Mouse (Mus musculus) cerebellum, postnatal 36 days (tissue): ENCODE data around the gene Cd300lf.

Experiments
- DNase-seq, 2 experiments: peaks; one replicate each; pipeline ENCODE4 v3.0.0; 2021 to 2022; ENCODE audit warnings: mixed read lengths in 2 of 2

Gene Cd300lf

DNA sequence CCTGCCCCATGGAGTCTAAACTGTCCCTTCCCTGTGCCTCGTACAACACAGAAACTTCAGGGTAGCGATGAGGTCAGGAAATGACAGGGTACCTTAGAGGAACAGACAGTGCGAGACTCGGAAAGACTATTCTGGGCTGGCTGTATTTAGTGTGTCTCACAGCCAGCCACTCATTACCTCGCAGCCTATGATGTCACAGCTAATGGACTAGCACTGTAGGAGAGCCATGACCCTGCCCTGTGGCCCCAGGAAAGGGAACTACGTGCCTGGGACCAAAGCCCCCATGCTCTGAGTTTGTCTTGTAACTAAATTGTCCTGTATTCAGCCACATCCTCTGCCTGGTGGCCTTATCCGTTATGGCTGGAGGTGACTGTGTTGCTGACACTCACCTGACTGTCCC is 58.4 kb downstream of the Cd300lf start:
- no peak for DNase-seq

DNA sequence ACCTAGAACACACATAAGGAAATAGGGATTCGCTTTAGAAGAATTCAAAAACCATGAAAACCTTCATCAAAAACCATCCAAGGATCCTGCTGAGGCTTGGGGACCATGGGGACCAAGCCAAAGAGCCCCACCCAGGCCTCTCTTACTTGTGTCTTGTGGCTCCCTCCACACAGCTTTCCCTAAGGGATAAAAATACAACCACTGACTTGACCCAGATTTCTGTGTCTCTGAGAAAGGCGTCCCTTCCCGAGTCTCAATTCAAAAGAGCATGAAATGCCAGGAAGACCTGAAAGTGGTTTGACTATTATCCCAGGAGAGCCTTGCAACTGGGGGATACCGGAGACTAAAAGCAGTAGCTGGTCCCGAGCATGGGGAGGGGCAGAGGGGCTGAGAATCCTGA is 60.8 kb downstream of the Cd300lf start:
- no peak for DNase-seq

DNA sequence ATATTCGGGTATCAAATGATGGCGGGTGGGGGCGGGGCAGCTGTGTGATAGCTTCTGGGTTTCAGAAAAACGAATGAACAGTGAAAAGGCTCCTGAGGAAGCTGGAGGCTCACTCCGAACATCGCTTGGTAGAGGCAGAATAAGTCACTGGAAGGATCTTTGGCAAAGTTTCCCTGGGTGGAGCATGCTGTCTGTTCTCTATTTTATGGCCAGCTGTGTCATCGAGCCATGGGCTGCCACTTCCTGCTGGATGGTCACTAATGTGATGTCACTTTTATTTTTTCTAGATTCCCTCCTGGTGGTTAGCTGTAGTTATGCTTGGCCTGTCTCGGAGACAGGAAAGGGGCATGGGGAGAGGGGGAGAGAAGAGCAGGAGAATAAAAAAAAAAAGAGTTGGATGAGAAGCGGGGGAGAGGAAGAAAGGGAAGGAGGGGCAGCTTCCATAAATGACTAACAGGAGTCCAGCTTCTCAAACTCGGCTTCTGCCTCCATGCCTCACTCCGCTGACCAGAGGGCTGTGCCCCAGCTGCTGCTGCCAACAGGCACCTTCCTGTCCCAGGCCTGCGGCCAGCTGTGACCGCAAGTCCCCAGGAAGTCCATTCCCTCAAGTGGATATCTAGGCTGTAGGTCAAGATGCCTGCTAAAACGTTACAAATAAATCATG is 62.0 kb downstream of the Cd300lf start:
- no peak for DNase-seq

DNA sequence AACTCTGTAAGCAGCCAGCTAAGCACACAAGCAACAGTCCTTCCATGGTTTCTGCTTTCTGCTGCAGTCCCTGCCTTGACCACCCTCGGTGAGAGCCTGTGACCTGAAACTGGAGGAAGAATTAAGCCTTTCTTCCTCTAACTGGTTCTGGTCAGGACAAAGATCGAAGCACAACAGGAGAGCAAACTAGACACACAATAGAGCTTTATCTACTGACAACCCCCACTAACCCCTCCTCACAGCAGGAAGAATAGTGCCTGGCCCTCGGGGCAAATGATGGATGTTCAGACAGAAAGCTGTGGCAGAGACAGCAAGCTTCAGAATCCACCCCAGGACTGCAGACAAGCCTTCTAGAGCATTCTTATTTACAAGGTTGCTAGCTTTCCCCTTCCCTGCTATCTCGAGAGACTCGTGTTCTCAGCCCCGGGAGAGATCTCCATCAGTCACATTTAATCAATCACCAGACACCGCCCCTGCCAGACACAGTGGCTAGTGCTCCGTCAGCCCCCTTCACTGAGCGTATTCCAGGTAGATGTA is 62.7 kb downstream of the Cd300lf start:
- no peak for DNase-seq

DNA sequence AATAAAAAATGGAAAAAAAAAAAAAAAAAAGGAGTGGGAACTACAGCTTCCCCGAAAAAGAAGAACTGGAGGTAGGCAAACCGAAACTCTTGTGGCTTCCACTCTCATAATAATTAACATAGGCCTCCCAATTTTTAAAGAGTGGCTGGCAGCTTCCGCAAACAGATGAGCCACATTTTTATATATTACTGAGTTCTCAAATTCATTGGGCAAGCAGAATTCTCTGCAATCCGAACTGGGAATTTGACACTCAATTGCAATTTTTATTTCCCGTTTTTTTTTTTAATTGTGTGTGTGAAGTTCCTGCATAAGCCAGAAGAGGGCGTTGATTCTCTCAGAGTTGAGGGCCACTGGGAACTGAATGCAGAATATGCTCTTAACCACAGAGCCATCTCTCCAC is 67.0 kb downstream of the Cd300lf start:
- no peak for DNase-seq
